Mouse (Mus musculus) CH12F3 (cell line): ENCODE measurements around the gene Tmem110.

ENCODE experiments used
- in situ Hi-C: fragments of 300-500 bp; cut with MboI; formaldehyde crosslinking; loops from 2 replicates; pipeline ENCODE4 v1.14.3; 2020; ENCODE audit warnings: low sequenced_read_pairs

Tmem110 gene

GRCm38 (mm10) chr14:30886204-30886603 lies 60.8 kb downstream of the Tmem110 start, which contains the start of gene Itih4:
Itih4 (plus strand) TSS chr14:30886476.
- in situ Hi-C loops: no loop called here

GRCm38 (mm10) chr14:30888271-30888732 lies 62.9 kb downstream of the Tmem110 start:
- in situ Hi-C loops: no loop called here

GRCm38 (mm10) chr14:30899972-30900371 lies 74.6 kb downstream of the Tmem110 start:
- in situ Hi-C loops: no loop called here

- in situ Hi-C loops: no loop called here
These were observed 77.2 kb downstream of the Tmem110 start for GRCm38 (mm10) chr14:30902628-30903027.

- in situ Hi-C loops: no loop called here
These were observed 77.6 kb downstream of the Tmem110 start for GRCm38 (mm10) chr14:30903036-30903435.

GRCm38 (mm10) chr14:30904307-30904706 lies 78.9 kb downstream of the Tmem110 start:
- in situ Hi-C loops: no loop called here

GRCm38 (mm10) chr14:30906001-30906400 lies 80.6 kb downstream of the Tmem110 start:
- in situ Hi-C loops: no loop called here

- in situ Hi-C loops: no loop called here
These were observed 82.5 kb downstream of the Tmem110 start for GRCm38 (mm10) chr14:30907814-30908265.

GRCm38 (mm10) chr14:30911141-30911540 lies 85.8 kb downstream of the Tmem110 start:
- in situ Hi-C loops: no loop called here

GRCm38 (mm10) chr14:30912641-30913040 lies 87.3 kb downstream of the Tmem110 start:
- in situ Hi-C loops: no loop called here

GRCm38 (mm10) chr14:30913404-30913803 lies 88.0 kb downstream of the Tmem110 start:
- in situ Hi-C loops: no loop called here

GRCm38 (mm10) chr14:30916516-30916915 lies 91.1 kb downstream of the Tmem110 start:
- in situ Hi-C loops: no loop called here

GRCm38 (mm10) chr14:30922053-30922670 lies 96.8 kb downstream of the Tmem110 start:
- in situ Hi-C loops: no loop called here

- in situ Hi-C loops: no loop called here
These were observed 98.2 kb downstream of the Tmem110 start, which contains the start of gene Itih3 for GRCm38 (mm10) chr14:30923375-30924105. Itih3 (minus strand) TSS chr14:30923760.

GRCm38 (mm10) chr14:30925492-30925891 lies 100.1 kb downstream of the Tmem110 start:
- in situ Hi-C loops: no loop called here
